Mouse (Mus musculus): ENCODE data around the gene Slc35b2. TPM values are rescaled to one million over a fixed set of nuclear protein-coding genes. Genes with fewer than 3 reads are reported as not detected.

The Slc35b2 gene
- polyA plus RNA-seq, 1 experiment from 2014 or later, result 47.9 TPM

GRCm38 (mm10) chr17:45573087-45573779 lies 9.6 kb downstream of the Slc35b2 start, which contains the start of gene Hsp90ab1:
Gene Hsp90ab1, minus strand, starts transcription at chr17:45573271.
- H3K4me1 ChIP-seq (ENCODE audit: insufficient read depth), result peaks cover 20% of the 10 kb centered on the region

GRCm38 (mm10) chr17:45573780-45574123 lies 10.1 kb downstream of the Slc35b2 start:
- no peaks in the 10 kb centered on the region for H3K9me3 ChIP-seq (ENCODE audit: low read length)
- H3K27me3 ChIP-seq (ENCODE audit: insufficient read depth, low read length), result no peaks in the 10 kb centered on the region
- peak; percentile 72 for ATAC-seq
- H3K27ac ChIP-seq (ENCODE audit: low read depth), result peak overlapping the region; percentile 96
- H3K4me2 ChIP-seq (ENCODE audit: low read depth, low read length), result peak overlapping the region; percentile 98
- H3K4me3 ChIP-seq (ENCODE audit: low read depth, low read length), result peak overlapping the region; percentile 100
- WGBS (ENCODE audit: insufficient replicate concordance), result under 1% methylated on average over 15 of the region's 18 CpGs
- peaks cover 20% of the 10 kb centered on the region for H3K4me1 ChIP-seq (ENCODE audit: insufficient read depth)
- H3K9ac ChIP-seq (replicated peaks), result peak overlapping the region; percentile 98
- TF ChIP-seq CTCF (IDR thresholded peaks at IDR 0.05; ENCODE audit: low read depth) (no peak), EP300 (IDR thresholded peaks at IDR 0.05; ENCODE audit: low read depth) (peak; percentile 48)
- peaks cover 30% of the 10 kb centered on the region for H3K36me3 ChIP-seq (replicated peaks; ENCODE audit: insufficient read depth, low read length)
- DNase-seq, result peak; percentile 94

More at GRCm38 (mm10) chr17:45573087-45573779, 9.6 kb downstream of the Slc35b2 start, which contains the start of gene Hsp90ab1:
- peak within 1 kb of the TSS; percentile 98 for H3K4me2 ChIP-seq (ENCODE audit: low read depth, low read length)
- no peaks in the 10 kb centered on the region for H3K27me3 ChIP-seq (ENCODE audit: insufficient read depth, low read length)
- peak within 1 kb of the TSS; percentile 98 for H3K9ac ChIP-seq (replicated peaks)
- peaks cover 36% of the 10 kb centered on the region for H3K36me3 ChIP-seq (replicated peaks; ENCODE audit: insufficient read depth, low read length)
- H3K9me3 ChIP-seq (ENCODE audit: low read length), result no peaks in the 10 kb centered on the region
- H3K4me3 ChIP-seq (ENCODE audit: low read depth, low read length), result peak within 1 kb of the TSS; percentile 100
- DNase-seq (peak; percentile 98), ATAC-seq (peak; percentile 84)
- under 1% methylated on average over 40 of the region's 41 CpGs for WGBS (ENCODE audit: insufficient replicate concordance)
- TF ChIP-seq EP300 (IDR thresholded peaks at IDR 0.05; ENCODE audit: low read depth), result peak; percentile 17
- TF ChIP-seq CTCF (IDR thresholded peaks at IDR 0.05; ENCODE audit: low read depth), result no peak
- H3K27ac ChIP-seq (ENCODE audit: low read depth), result peak within 1 kb of the TSS; percentile 96

- H3K27ac ChIP-seq (ENCODE audit: low read depth), result peak overlapping the region; percentile 96
- H3K4me1 ChIP-seq (ENCODE audit: insufficient read depth), result peaks cover 20% of the 10 kb centered on the region
- ATAC-seq (peak; percentile 32), DNase-seq (peak; percentile 68)
- H3K9me3 ChIP-seq (ENCODE audit: low read length), result no peaks in the 10 kb centered on the region
- WGBS (ENCODE audit: insufficient replicate concordance), result 3% methylated on average over 17 of the region's 17 CpGs
- no peaks in the 10 kb centered on the region for H3K27me3 ChIP-seq (ENCODE audit: insufficient read depth, low read length)
- peak overlapping the region; percentile 98 for H3K9ac ChIP-seq (replicated peaks)
- TF ChIP-seq CTCF (IDR thresholded peaks at IDR 0.05; ENCODE audit: low read depth) (no peak), EP300 (IDR thresholded peaks at IDR 0.05; ENCODE audit: low read depth) (no peak)
- peaks cover 25% of the 10 kb centered on the region for H3K36me3 ChIP-seq (replicated peaks; ENCODE audit: insufficient read depth, low read length)
- H3K4me3 ChIP-seq (ENCODE audit: low read depth, low read length), result peak overlapping the region; percentile 100
- peak overlapping the region; percentile 98 for H3K4me2 ChIP-seq (ENCODE audit: low read depth, low read length)
Measured at GRCm38 (mm10) chr17:45574129-45574761, 10.6 kb downstream of the Slc35b2 start.

GRCm38 (mm10) chr17:45575123-45575897 lies 11.6 kb downstream of the Slc35b2 start:
- Histone ChIP-seq H3K27me3 (ENCODE audit: insufficient read depth, low read length) (no peaks in the 10 kb centered on the region), H3K4me2 (ENCODE audit: low read depth, low read length) (peak overlapping the region; percentile 98; the same call in 1 of the 2 replicates), H3K9ac (replicated peaks) (no peak overlapping the region; the same call in 1 of the 2 replicates), H3K4me1 (ENCODE audit: insufficient read depth) (peaks cover 18% of the 10 kb centered on the region), H3K27ac (ENCODE audit: low read depth) (peak overlapping the region; percentile 96), H3K36me3 (replicated peaks; ENCODE audit: insufficient read depth, low read length) (peaks cover 15% of the 10 kb centered on the region), H3K9me3 (ENCODE audit: low read length) (no peaks in the 10 kb centered on the region), H3K4me3 (ENCODE audit: low read depth, low read length) (no peak overlapping the region)
- 95% methylated on average over 8 of the region's 8 CpGs for WGBS (ENCODE audit: insufficient replicate concordance)
- DNase-seq, result no peak
- no peak for ATAC-seq
- TF ChIP-seq CTCF (IDR thresholded peaks at IDR 0.05; ENCODE audit: low read depth), result no peak
- no peak for TF ChIP-seq EP300 (IDR thresholded peaks at IDR 0.05; ENCODE audit: low read depth)

- Histone ChIP-seq H3K4me1 (ENCODE audit: insufficient read depth) (peaks cover 29% of the 10 kb centered on the region), H3K27me3 (ENCODE audit: insufficient read depth, low read length) (no peaks in the 10 kb centered on the region), H3K4me3 (ENCODE audit: low read depth, low read length) (no peak overlapping the region), H3K36me3 (replicated peaks; ENCODE audit: insufficient read depth, low read length) (no peaks in the 10 kb centered on the region), H3K4me2 (ENCODE audit: low read depth, low read length) (no peak overlapping the region), H3K9me3 (ENCODE audit: low read length) (no peaks in the 10 kb centered on the region), H3K27ac (ENCODE audit: low read depth) (0 out of 2 replicates have a peak overlapping the region, but pooled peaks have one; percentile 8), H3K9ac (replicated peaks) (no peak overlapping the region)
- TF ChIP-seq EP300 (IDR thresholded peaks at IDR 0.05; ENCODE audit: low read depth) (no peak), CTCF (IDR thresholded peaks at IDR 0.05; ENCODE audit: low read depth) (no peak)
- ATAC-seq, result no peak
- 58% methylated on average over 5 of the region's 5 CpGs for WGBS (ENCODE audit: insufficient replicate concordance)
- no peak for DNase-seq
Measured at GRCm38 (mm10) chr17:45578242-45578641, 14.6 kb downstream of the Slc35b2 start.

GRCm38 (mm10) chr17:45578843-45579242 lies 15.2 kb downstream of the Slc35b2 start:
- WGBS (ENCODE audit: insufficient replicate concordance), result 67% methylated on average over 7 of the region's 7 CpGs
- no peak for DNase-seq

More at GRCm38 (mm10) chr17:45578843-45579242, 15.2 kb downstream of the Slc35b2 start:
- Histone ChIP-seq H3K36me3 (replicated peaks; ENCODE audit: insufficient read depth, low read length) (no peaks in the 10 kb centered on the region), H3K4me3 (ENCODE audit: low read depth, low read length) (no peak overlapping the region), H3K27me3 (ENCODE audit: insufficient read depth, low read length) (no peaks in the 10 kb centered on the region), H3K4me1 (ENCODE audit: insufficient read depth) (peaks cover 35% of the 10 kb centered on the region), H3K9ac (replicated peaks) (no peak overlapping the region), H3K9me3 (ENCODE audit: low read length) (no peaks in the 10 kb centered on the region), H3K4me2 (ENCODE audit: low read depth, low read length) (no peak overlapping the region), H3K27ac (ENCODE audit: low read depth) (no peak overlapping the region)
- peak; percentile 84 for TF ChIP-seq CTCF (IDR thresholded peaks at IDR 0.05; ENCODE audit: low read depth)
- TF ChIP-seq EP300 (IDR thresholded peaks at IDR 0.05; ENCODE audit: low read depth), result no peak
- ATAC-seq, result no peak
